Mouse (Mus musculus) CD4-positive, CD25-positive, alpha-beta regulatory T cell, adult 2 months (primary cell): ENCODE measurements around the gene Ctdspl.
A peak's percentile ranks its signal among the peaks of the same experiment; 100 is the strongest.

Source experiments
- DNase-seq: peaks from one replicate; pipeline ENCODE4 v3.0.0-alpha.2; 2012; ENCODE audit warnings: low read depth, low spot score

Gene Ctdspl

DNA sequence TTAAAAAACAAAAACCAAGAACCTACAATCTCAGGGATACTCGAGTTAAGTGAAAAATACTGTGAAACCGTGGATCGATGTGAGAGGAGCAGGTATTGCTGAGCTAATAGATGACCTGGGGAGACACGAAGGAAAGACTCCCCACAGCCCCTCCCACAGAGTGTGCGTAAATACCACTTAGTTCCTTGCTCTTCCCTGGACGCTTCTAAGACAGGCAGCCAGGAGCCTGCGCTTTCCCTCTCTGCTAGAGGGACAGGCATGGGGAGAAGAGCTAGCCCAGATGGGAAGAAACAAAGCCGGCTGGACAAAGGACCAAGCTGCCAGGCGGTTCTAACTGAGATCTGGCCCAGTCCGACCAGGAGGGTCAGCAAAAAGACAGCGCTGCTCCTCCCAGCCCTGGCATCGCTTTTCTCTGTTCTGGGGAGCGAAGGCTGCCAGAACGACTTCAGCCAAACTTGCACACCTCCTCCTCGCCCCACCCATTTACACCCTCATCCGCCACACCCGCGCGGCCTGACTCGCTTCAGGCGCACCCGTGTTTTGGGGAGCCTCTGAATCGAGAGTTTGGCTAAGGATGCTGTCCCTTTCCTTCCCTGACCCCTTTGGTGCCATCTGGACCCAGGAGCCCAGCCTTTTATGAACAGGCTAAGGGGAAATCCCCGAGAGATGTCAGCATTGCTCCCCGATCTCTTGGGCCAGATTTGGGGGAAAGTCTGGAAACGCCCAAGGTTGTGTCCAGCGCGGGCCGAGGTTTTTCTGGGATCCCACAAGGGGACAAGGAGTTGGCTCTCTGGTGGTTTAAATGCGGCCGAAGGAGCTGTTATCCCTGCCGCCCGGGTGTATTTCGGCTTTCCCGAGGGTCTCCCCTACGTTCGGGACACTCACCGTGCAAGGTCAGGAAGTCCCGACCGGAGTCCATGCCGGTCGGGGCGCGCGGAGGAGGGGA is 166.5 kb downstream of the Ctdspl start:
- DNase-seq, result peak; percentile 33
